Mouse (Mus musculus): ENCODE data around the gene Pde4dip. TPM values are rescaled to one million over a fixed set of nuclear protein-coding genes. Genes with fewer than 3 reads are reported as not detected.

Gene Pde4dip
- 100 to 1,000 TPM; 223 to 235 TPM for total RNA-seq (2021)

DNA sequence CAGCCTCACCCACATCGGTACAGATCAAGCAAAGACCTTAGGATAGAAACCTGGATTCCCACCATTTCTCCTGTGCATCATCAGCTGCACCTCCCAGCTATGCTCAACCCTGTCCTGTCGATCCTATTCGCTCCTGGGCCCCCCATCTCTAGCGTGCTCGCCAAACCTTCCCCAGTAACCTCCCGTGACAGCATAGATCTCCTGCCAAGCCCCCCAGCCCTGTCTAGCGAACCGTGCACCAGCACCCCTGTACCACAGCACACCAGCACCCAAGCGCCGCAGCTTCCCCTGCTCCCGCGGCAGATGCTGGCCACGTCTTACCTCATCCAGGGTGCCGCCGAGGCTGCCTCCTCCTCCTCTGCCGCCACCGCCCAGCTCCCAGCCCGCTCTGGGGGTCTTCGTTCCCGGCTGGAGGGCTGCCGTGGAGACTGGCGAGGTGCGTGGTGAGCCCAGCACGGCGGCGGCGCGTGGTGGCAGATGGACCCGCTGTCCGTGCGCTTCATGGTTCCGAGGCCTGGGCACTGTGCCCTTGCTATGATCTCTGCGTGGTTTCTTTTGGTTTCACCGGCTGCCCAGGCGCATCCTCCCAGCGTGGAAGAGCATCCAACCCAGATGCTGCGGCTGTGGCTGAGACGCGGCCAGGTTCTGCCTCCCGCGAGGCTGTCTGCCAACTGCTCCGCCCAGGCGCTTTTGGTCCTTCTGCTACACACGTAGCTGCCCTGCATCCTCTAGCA lies at the start of gene Pde4dip:
Pde4dip (minus strand) TSS at position 540 of the 734 bp plus-strand sequence.
- DNase-seq = peak; percentile 64 to 72

DNA sequence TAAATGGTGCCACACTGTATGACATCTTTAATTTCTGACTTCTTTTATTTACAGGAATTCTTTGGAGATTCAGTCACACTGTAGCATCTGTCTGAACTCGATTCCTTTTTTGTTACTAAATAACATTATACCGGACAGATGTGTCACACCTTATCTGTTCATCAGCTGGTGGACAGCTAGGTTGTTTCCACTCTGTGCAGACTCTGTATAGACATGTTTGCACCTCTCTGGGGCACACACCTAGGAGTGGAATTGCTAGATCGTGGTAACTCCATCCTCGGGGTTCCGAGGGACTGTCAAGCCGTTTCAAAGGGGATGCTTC lies 49.4 kb upstream of the Pde4dip start:
- DNase-seq = no peak

GRCm38 (mm10) chr3:97937068-97937944 lies 48.8 kb upstream of the Pde4dip start:
- no peak for DNase-seq

GRCm38 (mm10) chr3:97934331-97935300 lies 46.1 kb upstream of the Pde4dip start:
- DNase-seq = no peak

- DNase-seq = no peak
Measured at GRCm38 (mm10) chr3:97933811-97934210, 45.3 kb upstream of the Pde4dip start.

DNA sequence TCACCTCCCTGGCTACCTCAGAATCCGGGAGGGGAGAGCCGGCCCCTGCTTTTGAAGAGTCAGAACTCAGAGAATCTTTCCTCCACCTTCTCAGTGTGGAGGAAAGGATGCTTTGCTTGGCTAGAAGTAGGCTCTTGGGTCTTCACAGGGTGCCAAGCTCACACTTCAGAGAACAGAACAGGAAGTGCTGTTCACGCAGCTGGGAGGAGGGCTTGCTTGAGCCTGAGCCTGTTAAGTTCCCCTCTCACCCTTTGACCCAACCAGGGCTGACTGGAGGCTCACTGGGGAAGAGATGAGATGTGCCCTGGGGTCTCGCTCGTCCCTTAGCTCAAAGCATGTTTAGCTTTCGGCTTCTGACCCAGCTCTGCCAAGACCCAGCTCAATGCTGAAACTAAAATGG lies 44.7 kb upstream of the Pde4dip start:
- no peak for DNase-seq

GRCm38 (mm10) chr3:97932771-97933170 lies 44.3 kb upstream of the Pde4dip start:
- DNase-seq = no peak

- no peak for DNase-seq
Measured at GRCm38 (mm10) chr3:97932131-97932530, 43.6 kb upstream of the Pde4dip start.

DNA sequence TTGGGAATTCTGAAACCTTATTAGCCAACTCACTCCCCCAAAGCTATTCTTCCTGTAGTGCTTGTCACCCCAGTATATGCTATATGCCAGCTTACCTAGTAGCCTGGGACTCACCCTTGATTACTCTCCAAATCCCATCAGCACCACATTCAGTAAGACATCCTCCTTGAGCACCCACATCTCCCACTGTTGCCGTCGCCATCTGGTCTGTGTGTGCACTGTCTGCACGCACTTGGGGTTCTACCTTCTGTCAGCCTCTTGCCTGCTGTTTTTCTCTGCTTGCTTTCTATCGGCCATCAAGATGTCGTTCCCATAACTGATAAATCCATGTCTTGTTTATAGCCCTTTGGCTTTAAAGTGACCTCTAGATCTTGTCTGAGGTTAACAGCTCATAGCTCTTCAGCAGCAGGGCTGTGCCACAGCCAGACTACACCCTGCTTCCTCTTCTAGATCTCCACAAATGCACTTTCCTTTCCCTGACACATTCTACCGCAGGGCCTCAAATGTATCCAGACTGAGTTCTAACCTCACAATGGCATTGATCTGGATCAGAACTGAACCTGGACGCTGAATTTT lies 42.9 kb upstream of the Pde4dip start:
- DNase-seq = peak; percentile 49 to 50

GRCm38 (mm10) chr3:97930787-97931158 lies 42.3 kb upstream of the Pde4dip start:
- DNase-seq = no peak

DNA sequence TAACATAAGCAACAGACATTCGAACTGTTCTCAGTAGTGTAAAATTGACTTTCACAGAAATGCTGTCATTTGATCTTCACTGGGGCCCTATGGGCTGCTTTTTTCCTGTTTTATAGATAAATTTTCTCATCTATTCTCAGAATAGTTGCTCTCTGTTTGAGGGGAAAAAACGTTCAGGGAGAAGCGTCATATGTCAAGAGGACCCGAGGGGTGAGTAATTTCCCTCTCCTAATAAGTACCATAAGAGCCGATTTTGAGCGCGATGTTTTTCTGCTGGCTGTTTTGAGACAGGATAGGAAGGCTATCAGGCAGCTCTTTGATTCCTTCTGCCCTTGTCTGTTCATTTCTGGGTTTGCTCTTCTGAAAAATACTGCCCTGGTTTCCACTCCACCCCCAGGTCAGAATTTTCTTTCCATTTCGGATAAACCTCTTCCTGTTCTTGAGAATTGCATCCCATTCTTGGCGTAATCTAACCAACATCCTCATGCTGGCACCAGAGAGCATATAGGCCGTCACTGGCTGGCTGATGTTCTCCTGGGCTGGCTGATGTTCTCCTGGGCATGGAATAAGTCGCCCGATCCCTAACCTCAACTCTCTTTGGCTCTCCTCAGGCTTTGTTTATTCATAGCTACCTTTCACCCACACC lies 41.8 kb upstream of the Pde4dip start:
- no peak for DNase-seq

GRCm38 (mm10) chr3:97928968-97929858 lies 40.7 kb upstream of the Pde4dip start:
- peak; percentile 65 to 70 for DNase-seq

DNA sequence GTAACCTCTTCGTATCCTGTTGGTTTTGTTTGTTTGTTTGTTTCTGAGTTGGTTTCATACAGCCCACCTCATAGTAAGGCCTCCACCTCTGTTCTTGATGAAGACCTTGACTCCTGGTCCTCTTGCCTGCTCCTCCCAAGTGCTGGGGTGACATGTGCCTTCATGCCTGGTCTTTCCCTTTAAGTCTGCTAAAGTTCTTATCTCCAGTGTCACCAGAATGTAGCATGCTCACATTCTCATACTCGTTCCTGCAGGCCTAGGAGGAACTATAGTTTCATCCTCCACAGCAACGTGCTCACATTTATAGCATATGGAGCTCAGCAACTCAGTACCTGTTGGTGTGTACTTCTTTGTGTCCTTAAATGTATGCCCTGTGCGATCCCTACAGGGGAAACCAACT lies 38.8 kb upstream of the Pde4dip start:
- DNase-seq = no peak

GRCm38 (mm10) chr3:97925246-97925645 lies 36.7 kb upstream of the Pde4dip start:
- no peak for DNase-seq

- DNase-seq = no peak
Measured at GRCm38 (mm10) chr3:97918885-97919550, 30.5 kb upstream of the Pde4dip start.

- no peak for DNase-seq
Measured at GRCm38 (mm10) chr3:97915081-97915480, 26.6 kb upstream of the Pde4dip start.

- DNase-seq = no peak
Measured at GRCm38 (mm10) chr3:97911093-97911492, 22.6 kb upstream of the Pde4dip start.

DNA sequence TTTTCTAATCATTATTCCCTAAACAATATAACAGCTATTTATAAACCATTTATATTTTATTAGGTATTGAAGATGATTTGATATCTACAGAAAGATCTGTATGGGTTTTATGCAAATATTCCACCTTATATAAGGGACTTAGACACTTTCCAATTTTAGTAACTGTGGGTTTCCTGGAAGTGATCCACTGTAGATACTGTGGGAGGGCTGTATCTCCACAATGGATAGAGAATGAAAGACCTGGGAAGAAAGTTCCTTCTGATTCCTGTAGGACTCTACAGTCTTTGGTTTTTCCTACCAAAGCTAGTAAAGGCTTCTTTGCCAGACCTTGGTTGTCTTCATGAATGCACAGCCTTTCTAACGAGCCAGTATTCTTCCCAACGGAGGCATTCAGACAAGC lies 21.2 kb upstream of the Pde4dip start:
- no peak for DNase-seq

DNA sequence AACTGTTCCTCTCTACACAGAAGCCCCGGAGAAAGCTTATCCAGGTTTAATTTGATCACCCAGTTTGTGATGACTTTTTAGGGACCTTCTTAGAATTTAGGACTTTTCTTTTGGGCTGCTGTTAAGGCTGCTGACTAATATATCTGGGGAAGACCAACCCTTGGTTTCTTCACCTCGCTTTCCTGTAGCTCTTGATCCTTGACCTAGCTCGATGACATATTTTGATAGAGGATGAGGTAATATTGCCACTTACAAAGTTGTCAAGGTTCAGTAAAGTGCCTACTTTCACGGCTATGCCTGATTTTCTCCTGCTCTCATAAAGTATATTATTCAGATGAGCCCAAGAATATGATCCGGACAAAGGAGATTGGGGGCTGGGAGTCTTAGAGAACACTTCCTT lies 13.1 kb upstream of the Pde4dip start:
- DNase-seq = no peak

Data from layer of hippocampus, postnatal 36 days (tissue).